Mouse (Mus musculus): ENCODE measurements around the gene Napsa. TPM values are rescaled to one million over a fixed set of nuclear protein-coding genes. Genes with fewer than 3 reads are reported as not detected.

The Napsa gene
- polyA plus RNA-seq, 1 experiment from 2014 or later, result 83.8 TPM

DNA sequence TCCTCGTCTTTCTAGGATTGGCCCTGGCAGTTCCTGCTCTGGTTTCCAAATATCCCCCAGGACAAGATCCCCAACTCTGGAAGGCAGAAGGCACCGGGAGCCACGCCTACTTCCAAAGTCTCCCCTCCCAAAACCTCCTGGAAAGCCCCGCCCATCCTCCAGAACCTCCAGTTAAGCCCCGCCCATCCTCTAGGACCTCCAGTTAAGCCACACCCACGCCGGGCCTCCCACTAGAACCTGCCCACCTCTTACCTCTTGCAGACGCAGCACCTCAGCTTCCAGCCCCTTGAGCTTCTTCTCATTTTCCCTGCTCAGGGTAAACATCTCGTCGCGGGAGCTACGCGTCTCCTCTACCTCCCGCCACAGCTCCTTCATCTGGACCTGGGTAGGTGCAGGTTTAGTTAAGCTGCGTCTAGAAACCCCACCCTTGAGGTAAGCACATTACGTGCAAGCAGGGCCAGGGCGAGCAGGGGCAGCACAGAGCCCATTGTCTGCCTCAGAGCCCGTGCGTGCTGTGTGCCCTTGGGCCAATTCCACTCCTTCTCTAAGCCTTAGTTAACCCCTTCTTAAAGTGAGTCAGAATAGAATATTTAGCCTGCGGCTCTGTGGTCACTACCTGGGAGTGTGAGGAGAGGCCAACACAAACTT, 42.0 kb downstream of the Napsa start:
- Histone ChIP-seq H3K9ac (replicated peaks; ENCODE audit: low read length) (no peak overlapping the region), H3K27me3 (ENCODE audit: insufficient read depth, low read length) (peaks cover 30% of the 10 kb centered on the region), H3K36me3 (ENCODE audit: insufficient read depth, low read length) (no peaks in the 10 kb centered on the region), H3K27ac (ENCODE audit: low read length) (no peak overlapping the region), H3K9me3 (ENCODE audit: low read length) (peaks cover 3% of the 10 kb centered on the region; the same call in 1 of the 2 replicates), H3K4me3 (ENCODE audit: low read length) (no peak overlapping the region), H3K4me2 (replicated peaks; ENCODE audit: low read depth, low read length) (no peak overlapping the region; the same call in 1 of the 2 replicates), H3K4me1 (ENCODE audit: insufficient read depth, low read length) (no peaks in the 10 kb centered on the region)
- no peak for ATAC-seq (ENCODE audit: low FRiP score, low TSS enrichment)
- WGBS, result 7% methylated on average over 20 of the region's 20 CpGs

DNA sequence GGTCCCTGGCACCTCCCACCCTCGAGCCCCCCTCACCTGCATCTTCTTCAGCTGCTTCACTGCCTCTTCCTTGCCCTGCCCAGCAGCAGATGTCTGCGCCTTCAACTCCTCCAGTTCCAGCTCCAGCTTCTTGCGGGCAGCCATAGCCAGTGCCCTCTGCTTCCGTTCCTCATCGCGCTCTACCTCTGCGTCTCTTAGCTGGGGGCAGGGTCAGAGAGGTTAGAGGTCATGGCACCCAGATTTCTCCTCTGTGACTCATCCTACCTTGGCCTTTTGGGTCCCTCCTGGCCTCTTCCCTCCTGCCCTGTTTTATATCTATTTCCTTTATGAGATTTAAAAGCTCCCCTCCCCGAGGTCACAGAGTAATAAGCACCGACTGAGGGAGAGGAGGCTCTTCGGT, 43.1 kb downstream of the Napsa start:
- no peak overlapping the region for H3K4me3 ChIP-seq (ENCODE audit: low read length)
- no peak overlapping the region for H3K4me2 ChIP-seq (replicated peaks; ENCODE audit: low read depth, low read length)
- ATAC-seq (ENCODE audit: low FRiP score, low TSS enrichment), result no peak
- WGBS, result 10% methylated on average over 10 of the region's 10 CpGs
- H3K9me3 ChIP-seq (ENCODE audit: low read length), result peaks cover 10% of the 10 kb centered on the region; the same call in 1 of the 2 replicates
- no peak overlapping the region for H3K9ac ChIP-seq (replicated peaks; ENCODE audit: low read length)
- H3K27me3 ChIP-seq (ENCODE audit: insufficient read depth, low read length), result peaks cover 30% of the 10 kb centered on the region
- H3K4me1 ChIP-seq (ENCODE audit: insufficient read depth, low read length), result no peaks in the 10 kb centered on the region
- no peaks in the 10 kb centered on the region for H3K36me3 ChIP-seq (ENCODE audit: insufficient read depth, low read length)
- H3K27ac ChIP-seq (ENCODE audit: low read length), result no peak overlapping the region

DNA sequence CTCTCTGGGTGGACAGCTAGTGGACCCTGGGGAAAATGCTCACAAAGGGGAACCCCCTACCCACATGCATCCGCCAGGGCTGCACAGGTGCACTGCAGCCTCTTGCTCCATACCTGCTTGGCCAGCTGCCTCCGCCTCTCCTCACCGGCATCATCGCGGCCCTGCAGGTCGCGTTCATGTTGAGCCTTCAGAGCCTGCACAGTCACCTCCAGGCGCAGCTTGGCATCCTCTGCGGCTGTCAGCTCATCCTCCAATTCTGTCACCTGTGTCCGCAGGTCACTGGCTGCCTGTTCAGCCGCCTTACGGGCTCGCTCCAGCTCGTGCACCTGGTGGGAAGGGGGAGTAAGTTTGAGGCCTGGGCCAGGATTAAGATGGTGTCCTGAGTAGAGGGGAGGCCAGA, 43.8 kb downstream of the Napsa start:
- no peak overlapping the region for H3K27ac ChIP-seq (ENCODE audit: low read length)
- no peak overlapping the region for H3K4me3 ChIP-seq (ENCODE audit: low read length)
- H3K27me3 ChIP-seq (ENCODE audit: insufficient read depth, low read length), result peaks cover 30% of the 10 kb centered on the region
- ATAC-seq (ENCODE audit: low FRiP score, low TSS enrichment), result no peak
- no peaks in the 10 kb centered on the region for H3K4me1 ChIP-seq (ENCODE audit: insufficient read depth, low read length)
- no peaks in the 10 kb centered on the region for H3K36me3 ChIP-seq (ENCODE audit: insufficient read depth, low read length)
- peaks cover 10% of the 10 kb centered on the region; the same call in 1 of the 2 replicates for H3K9me3 ChIP-seq (ENCODE audit: low read length)
- WGBS, result 82% methylated on average over 14 of the region's 14 CpGs
- H3K9ac ChIP-seq (replicated peaks; ENCODE audit: low read length), result no peak overlapping the region
- no peak overlapping the region for H3K4me2 ChIP-seq (replicated peaks; ENCODE audit: low read depth, low read length)

DNA sequence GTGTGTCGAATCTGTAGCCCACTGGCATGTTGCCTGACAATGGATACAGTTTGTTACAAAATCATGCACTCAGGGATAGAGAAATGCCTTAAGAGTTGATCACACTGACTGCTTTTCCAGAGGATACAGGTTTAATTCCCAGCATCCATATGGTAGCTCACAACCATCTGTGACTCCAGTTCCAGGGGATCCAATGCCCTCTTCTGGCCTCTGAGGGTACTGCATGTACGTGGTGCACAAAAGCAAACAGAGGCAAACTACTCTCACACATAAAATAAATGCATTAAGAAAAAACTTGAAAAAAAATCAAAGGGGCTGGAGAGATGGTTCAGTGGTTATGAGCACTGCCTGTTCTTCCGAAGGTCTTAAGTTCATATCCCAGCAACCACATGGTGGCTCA, 44.9 kb downstream of the Napsa start:
- H3K4me2 ChIP-seq (replicated peaks; ENCODE audit: low read depth, low read length), result no peak overlapping the region
- H3K27me3 ChIP-seq (ENCODE audit: insufficient read depth, low read length), result peaks cover 30% of the 10 kb centered on the region
- WGBS, result 82% methylated on average over 3 of the region's 3 CpGs
- peaks cover 10% of the 10 kb centered on the region; the same call in 1 of the 2 replicates for H3K9me3 ChIP-seq (ENCODE audit: low read length)
- ATAC-seq (ENCODE audit: low FRiP score, low TSS enrichment), result no peak
- no peaks in the 10 kb centered on the region for H3K36me3 ChIP-seq (ENCODE audit: insufficient read depth, low read length)
- H3K27ac ChIP-seq (ENCODE audit: low read length), result no peak overlapping the region
- no peak overlapping the region for H3K9ac ChIP-seq (replicated peaks; ENCODE audit: low read length)
- H3K4me3 ChIP-seq (ENCODE audit: low read length), result no peak overlapping the region
- H3K4me1 ChIP-seq (ENCODE audit: insufficient read depth, low read length), result no peaks in the 10 kb centered on the region

DNA sequence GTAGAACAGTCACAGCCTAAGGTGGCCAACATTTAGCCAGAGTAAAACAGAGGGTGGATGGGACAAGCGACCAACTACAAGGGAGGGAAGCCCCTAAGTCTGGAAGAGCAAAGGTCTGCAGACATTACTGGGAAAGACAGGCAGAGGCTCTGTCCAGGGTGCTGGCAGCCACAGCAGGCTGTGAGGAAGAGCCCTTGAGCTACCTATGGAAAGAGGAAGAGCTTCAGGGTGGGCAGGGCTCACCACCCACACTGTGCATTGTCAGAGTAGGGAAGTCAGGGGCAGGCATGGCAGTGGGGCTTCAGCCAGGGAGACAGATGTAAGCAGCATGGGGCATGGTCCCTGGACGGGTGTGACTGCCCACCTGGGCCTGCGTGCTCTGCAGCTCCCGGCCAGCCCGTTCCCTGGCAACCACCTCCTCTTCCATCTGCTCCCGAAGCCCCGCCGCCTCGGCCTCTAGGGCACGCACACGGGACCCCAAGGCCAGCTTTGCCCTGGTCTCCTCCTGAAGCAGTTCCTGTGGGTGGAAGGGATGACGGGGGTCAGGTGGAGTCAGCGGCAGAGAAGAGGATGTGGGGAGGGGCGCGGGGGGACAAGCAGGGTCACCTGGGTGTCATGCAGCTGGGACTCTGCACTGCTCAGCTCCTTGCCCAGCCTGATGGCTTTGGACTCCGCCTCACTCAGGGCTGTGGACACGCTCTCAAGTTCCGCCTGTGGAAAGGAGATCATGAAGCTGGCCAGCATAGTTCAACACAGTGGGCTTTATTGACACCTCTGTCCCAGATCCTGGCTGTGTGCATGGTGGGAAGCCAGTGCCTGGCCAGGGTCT, 51.7 kb downstream of the Napsa start:
- H3K9ac ChIP-seq (replicated peaks; ENCODE audit: low read length), result no peak overlapping the region

DNA sequence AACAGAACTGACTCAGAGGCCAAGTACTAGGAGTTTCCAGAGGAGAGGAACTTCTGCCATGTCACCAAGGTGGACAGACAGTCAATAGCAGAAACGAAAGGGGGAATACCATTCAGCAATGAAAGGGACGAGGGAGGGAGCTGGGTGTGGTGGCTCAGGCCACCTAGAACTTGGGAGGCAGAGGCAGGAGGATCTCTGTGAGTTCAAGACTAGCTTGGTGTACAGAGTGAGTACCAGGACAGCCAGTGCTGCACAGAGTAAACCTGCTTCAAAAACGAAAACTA, 52.3 kb downstream of the Napsa start:
- peaks cover 5% of the 10 kb centered on the region; the same call in 1 of the 2 replicates for H3K9me3 ChIP-seq (ENCODE audit: low read length)
- WGBS, result 84% methylated on average over 3 of the region's 3 CpGs
- no peak overlapping the region for H3K4me2 ChIP-seq (replicated peaks; ENCODE audit: low read depth, low read length)
- no peak overlapping the region for H3K9ac ChIP-seq (replicated peaks; ENCODE audit: low read length)
- H3K4me1 ChIP-seq (ENCODE audit: insufficient read depth, low read length), result no peaks in the 10 kb centered on the region
- H3K36me3 ChIP-seq (ENCODE audit: insufficient read depth, low read length), result no peaks in the 10 kb centered on the region
- H3K27ac ChIP-seq (ENCODE audit: low read length), result no peak overlapping the region
- no peak for ATAC-seq (ENCODE audit: low FRiP score, low TSS enrichment)
- no peaks in the 10 kb centered on the region for H3K27me3 ChIP-seq (ENCODE audit: insufficient read depth, low read length)
- no peak overlapping the region for H3K4me3 ChIP-seq (ENCODE audit: low read length)

More for the DNA sequence above, 51.7 kb downstream of the Napsa start:
- Histone ChIP-seq H3K27ac (ENCODE audit: low read length) (no peak overlapping the region), H3K9me3 (ENCODE audit: low read length) (peaks cover 8% of the 10 kb centered on the region; the same call in 1 of the 2 replicates), H3K27me3 (ENCODE audit: insufficient read depth, low read length) (no peaks in the 10 kb centered on the region), H3K4me1 (ENCODE audit: insufficient read depth, low read length) (no peaks in the 10 kb centered on the region), H3K4me3 (ENCODE audit: low read length) (no peak overlapping the region), H3K36me3 (ENCODE audit: insufficient read depth, low read length) (no peaks in the 10 kb centered on the region), H3K4me2 (replicated peaks; ENCODE audit: low read depth, low read length) (no peak overlapping the region)
- WGBS, result 33% methylated on average over 18 of the region's 18 CpGs
- 0 out of 2 replicates have a peak, but pooled peaks have one; percentile 39 for ATAC-seq (ENCODE audit: low FRiP score, low TSS enrichment)

DNA sequence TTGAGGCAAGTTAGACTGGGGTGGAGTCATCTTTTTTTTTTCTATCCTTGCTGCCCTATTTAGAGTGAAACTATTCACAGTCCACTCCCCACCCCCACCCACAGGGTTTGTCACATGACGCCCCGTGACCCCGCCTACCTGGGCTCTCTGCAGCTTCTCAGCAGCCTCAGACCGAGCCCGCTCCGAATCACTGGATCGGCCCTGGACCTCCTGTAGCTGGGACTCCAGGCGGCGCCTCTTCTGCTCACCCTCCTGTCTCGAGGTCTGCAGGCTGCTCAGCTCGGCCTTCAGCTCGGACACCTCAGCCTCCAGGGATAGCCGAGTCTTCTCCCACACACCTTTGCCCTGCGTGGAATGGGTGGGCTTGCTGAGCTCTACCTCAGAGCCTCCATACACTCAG, 52.6 kb downstream of the Napsa start:
- H3K9me3 ChIP-seq (ENCODE audit: low read length), result peaks cover 5% of the 10 kb centered on the region; the same call in 1 of the 2 replicates
- no peak overlapping the region for H3K9ac ChIP-seq (replicated peaks; ENCODE audit: low read length)
- H3K4me3 ChIP-seq (ENCODE audit: low read length), result no peak overlapping the region
- ATAC-seq (ENCODE audit: low FRiP score, low TSS enrichment), result no peak
- H3K4me2 ChIP-seq (replicated peaks; ENCODE audit: low read depth, low read length), result no peak overlapping the region
- no peaks in the 10 kb centered on the region for H3K27me3 ChIP-seq (ENCODE audit: insufficient read depth, low read length)
- 64% methylated on average over 14 of the region's 14 CpGs for WGBS
- no peaks in the 10 kb centered on the region for H3K4me1 ChIP-seq (ENCODE audit: insufficient read depth, low read length)
- no peaks in the 10 kb centered on the region for H3K36me3 ChIP-seq (ENCODE audit: insufficient read depth, low read length)
- H3K27ac ChIP-seq (ENCODE audit: low read length), result no peak overlapping the region

DNA sequence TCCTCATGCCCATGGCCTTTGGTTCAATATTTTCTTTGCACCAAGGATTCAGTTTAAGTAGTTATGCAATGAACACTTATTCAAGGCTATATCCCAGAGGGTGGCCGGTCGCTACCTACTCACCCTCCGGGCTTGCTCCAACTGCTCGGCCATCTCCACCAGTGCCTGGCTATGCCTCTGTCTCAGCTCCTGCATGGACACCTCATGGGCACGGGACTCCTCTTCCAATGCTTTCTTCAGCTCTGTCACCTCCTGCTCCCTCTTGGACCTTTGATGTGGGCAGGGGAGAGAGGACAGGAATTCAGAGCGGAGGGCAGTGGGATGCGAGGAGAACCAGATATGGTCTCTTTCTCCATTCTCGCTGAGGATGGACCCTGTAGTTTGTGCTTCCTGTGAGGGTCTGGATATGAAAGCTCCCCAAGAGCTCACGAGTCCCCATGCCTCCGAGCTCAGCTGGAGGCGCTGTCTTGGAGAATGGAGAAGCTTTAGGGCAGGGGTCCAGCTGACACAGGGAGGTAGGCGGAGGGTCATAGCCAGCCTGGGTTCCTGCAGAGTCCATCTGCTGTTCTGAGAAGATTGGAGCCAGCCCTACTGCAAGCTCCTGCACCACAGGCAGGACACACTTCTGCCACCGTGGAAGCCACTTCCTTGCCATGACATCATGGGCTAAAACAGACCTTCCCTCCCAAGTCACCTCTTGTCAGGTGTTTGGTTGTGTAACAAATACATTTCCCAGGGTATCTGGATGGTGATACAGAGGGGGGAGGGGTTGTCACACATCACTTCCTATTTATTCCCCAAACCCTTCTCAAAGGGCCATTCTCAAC, 53.3 kb downstream of the Napsa start:
- 86% methylated on average over 13 of the region's 13 CpGs for WGBS
- Histone ChIP-seq H3K4me3 (ENCODE audit: low read length) (no peak overlapping the region), H3K27me3 (ENCODE audit: insufficient read depth, low read length) (no peaks in the 10 kb centered on the region), H3K9ac (replicated peaks; ENCODE audit: low read length) (no peak overlapping the region), H3K4me2 (replicated peaks; ENCODE audit: low read depth, low read length) (no peak overlapping the region), H3K9me3 (ENCODE audit: low read length) (no peaks in the 10 kb centered on the region), H3K4me1 (ENCODE audit: insufficient read depth, low read length) (no peaks in the 10 kb centered on the region), H3K27ac (ENCODE audit: low read length) (no peak overlapping the region), H3K36me3 (ENCODE audit: insufficient read depth, low read length) (no peaks in the 10 kb centered on the region)
- no peak for ATAC-seq (ENCODE audit: low FRiP score, low TSS enrichment)

DNA sequence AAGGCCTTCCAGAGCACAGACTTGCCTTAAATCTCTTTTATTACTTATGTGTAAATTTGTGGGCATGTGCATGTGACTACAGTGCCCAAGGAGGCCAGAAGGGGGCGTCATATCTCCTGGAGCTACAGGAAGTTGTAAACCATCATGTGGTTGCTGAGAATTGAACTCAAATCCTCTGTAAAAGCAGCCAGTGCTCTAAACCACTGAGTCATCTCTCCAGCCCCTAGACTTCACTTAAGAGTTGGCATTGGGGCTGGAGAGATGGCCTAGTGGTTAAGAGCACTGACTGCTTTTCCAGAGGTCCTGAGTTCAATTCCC, 53.8 kb downstream of the Napsa start:
- no peaks in the 10 kb centered on the region for H3K27me3 ChIP-seq (ENCODE audit: insufficient read depth, low read length)
- H3K4me2 ChIP-seq (replicated peaks; ENCODE audit: low read depth, low read length), result no peak overlapping the region
- WGBS, result 72% methylated on average over 1 of the region's 1 CpGs
- no peak overlapping the region for H3K4me3 ChIP-seq (ENCODE audit: low read length)
- no peaks in the 10 kb centered on the region for H3K4me1 ChIP-seq (ENCODE audit: insufficient read depth, low read length)
- no peak overlapping the region for H3K27ac ChIP-seq (ENCODE audit: low read length)
- no peaks in the 10 kb centered on the region for H3K9me3 ChIP-seq (ENCODE audit: low read length)
- H3K9ac ChIP-seq (replicated peaks; ENCODE audit: low read length), result no peak overlapping the region
- no peak for ATAC-seq (ENCODE audit: low FRiP score, low TSS enrichment)
- H3K36me3 ChIP-seq (ENCODE audit: insufficient read depth, low read length), result no peaks in the 10 kb centered on the region
